Mouse (Mus musculus): Measurements from ENCODE around the gene Crcp. TPM values are rescaled to one million over a fixed set of nuclear protein-coding genes. Genes with fewer than 3 reads are reported as not detected.
A peak's percentile ranks its signal among the peaks of the same experiment; 100 is the strongest.
"Not testable (repeated sequence)": the region's sequence is repeated elsewhere in the genome, so short reads cannot be mapped to it uniquely, and the experiment has no call there.

Gene Crcp
- polyA plus RNA-seq, 1 experiment = 9.7 TPM

GRCm38 (mm10) chr5:130023067-130023766 lies 5.9 kb upstream of the Crcp start:
- no peaks in the 10 kb centered on the region for H3K27me3 ChIP-seq (ENCODE audit: control insufficient read depth, insufficient read depth, low read length)
- H3K27ac ChIP-seq (ENCODE audit: insufficient read depth, low read depth, low read length) = no peak overlapping the region
- H3K4me3 ChIP-seq (ENCODE audit: low read depth, low read length) = no peak overlapping the region
- peaks cover 2% of the 10 kb centered on the region; the same call in 1 of the 2 replicates for H3K36me3 ChIP-seq (ENCODE audit: control insufficient read depth, insufficient read depth, low read length)
- H3K4me1 ChIP-seq (ENCODE audit: control insufficient read depth, insufficient read depth, insufficient read length, low read length) = no peaks in the 10 kb centered on the region
- 33% methylated on average over 12 of the region's 12 CpGs for WGBS
- TF ChIP-seq CTCF (IDR thresholded peaks at IDR 0.05; ENCODE audit: extremely low read depth, insufficient read length, insufficient replicate concordance, low read depth, low read length) (no peak), POLR2A (IDR thresholded peaks at IDR 0.05; ENCODE audit: low read depth, low read length) (no peak)

DNA sequence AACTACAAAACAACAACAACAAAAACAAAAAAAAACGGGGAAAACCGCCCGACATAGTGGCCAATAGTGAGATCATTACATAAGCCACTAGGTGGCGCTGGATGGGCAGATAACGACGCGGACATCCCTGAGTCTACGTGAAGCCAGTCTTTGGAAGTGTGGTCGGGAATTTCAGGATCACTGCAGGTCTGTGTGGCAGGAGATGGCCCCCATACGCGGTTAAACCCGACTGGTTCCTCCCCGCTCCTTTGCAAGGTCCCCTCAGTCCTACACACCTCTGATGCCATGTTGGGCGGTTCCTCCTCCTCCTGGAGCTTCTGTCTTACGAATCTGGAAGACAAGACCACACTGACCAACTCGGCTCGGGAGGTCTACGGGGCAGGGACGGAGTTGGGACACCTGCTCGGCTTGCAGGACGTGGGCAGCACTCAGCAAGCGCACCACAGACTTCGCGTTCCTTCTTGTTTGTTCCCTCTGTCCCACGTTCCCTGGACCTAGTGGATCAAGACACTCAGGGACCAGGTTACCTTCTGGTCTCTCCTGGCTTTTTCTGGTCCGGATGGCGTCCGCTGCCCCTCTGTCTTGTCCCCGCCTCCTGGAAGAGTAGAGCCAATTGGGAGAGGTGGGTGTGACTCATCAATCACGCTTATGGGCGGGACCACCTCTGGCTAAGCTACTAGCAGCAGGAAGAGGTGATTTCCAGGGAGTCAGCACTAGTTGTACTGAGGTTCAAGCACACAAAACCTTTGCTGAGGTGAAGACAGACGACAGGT lies 5.1 kb upstream of the Crcp start:
- H3K27ac ChIP-seq (ENCODE audit: insufficient read depth, low read depth, low read length) = peak overlapping the region; percentile 69
- H3K27me3 ChIP-seq (ENCODE audit: control insufficient read depth, insufficient read depth, low read length) = no peaks in the 10 kb centered on the region
- WGBS = under 1% methylated on average over 32 of the region's 32 CpGs
- H3K4me3 ChIP-seq (ENCODE audit: low read depth, low read length) = peak overlapping the region; percentile 70
- no peaks in the 10 kb centered on the region for H3K4me1 ChIP-seq (ENCODE audit: control insufficient read depth, insufficient read depth, insufficient read length, low read length)
- H3K36me3 ChIP-seq (ENCODE audit: control insufficient read depth, insufficient read depth, low read length) = no peaks in the 10 kb centered on the region; the same call in 1 of the 2 replicates
- TF ChIP-seq CTCF (IDR thresholded peaks at IDR 0.05; ENCODE audit: extremely low read depth, insufficient read length, insufficient replicate concordance, low read depth, low read length) = peak; percentile 85; the same call in 1 of the 2 replicates
- TF ChIP-seq POLR2A (IDR thresholded peaks at IDR 0.05; ENCODE audit: low read depth, low read length) = peak; percentile 10; the same call in 1 of the 2 replicates

- Histone ChIP-seq H3K4me3 (ENCODE audit: low read depth, low read length) (no peak overlapping the region), H3K36me3 (ENCODE audit: control insufficient read depth, insufficient read depth, low read length) (no peaks in the 10 kb centered on the region), H3K27ac (ENCODE audit: insufficient read depth, low read depth, low read length) (no peak overlapping the region), H3K27me3 (ENCODE audit: control insufficient read depth, insufficient read depth, low read length) (no peaks in the 10 kb centered on the region), H3K4me1 (ENCODE audit: control insufficient read depth, insufficient read depth, insufficient read length, low read length) (no peaks in the 10 kb centered on the region; the same call in none of the 2 replicates)
- no peak for TF ChIP-seq CTCF (IDR thresholded peaks at IDR 0.05; ENCODE audit: extremely low read depth, insufficient read length, insufficient replicate concordance, low read depth, low read length)
- 46% methylated on average over 5 of the region's 5 CpGs for WGBS
Measured at GRCm38 (mm10) chr5:130027134-130027533, 2.0 kb upstream of the Crcp start.

DNA sequence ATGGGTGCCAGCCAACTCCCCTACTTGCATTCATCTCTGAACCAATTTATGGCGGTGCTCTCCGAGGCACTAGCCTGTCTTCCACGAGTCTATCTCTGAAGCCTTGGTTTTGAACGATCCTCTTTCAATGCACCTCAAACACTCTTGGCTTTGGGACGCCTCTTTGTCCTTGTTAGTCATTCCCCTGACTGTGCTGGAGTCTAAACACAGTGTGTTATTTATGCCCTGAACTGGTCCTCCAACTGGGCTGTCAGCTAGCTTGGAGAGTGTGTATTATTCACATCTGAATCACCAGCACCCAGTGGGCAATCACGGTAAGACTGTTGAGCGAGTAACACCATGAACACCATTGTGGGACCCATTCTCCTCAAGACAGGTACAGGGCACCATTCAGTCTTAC lies 1.4 kb upstream of the Crcp start:
- Histone ChIP-seq H3K4me3 (ENCODE audit: low read depth, low read length) (no peak overlapping the region), H3K36me3 (ENCODE audit: control insufficient read depth, insufficient read depth, low read length) (no peaks in the 10 kb centered on the region), H3K27me3 (ENCODE audit: control insufficient read depth, insufficient read depth, low read length) (no peaks in the 10 kb centered on the region), H3K4me1 (ENCODE audit: control insufficient read depth, insufficient read depth, insufficient read length, low read length) (no peaks in the 10 kb centered on the region; the same call in none of the 2 replicates), H3K27ac (ENCODE audit: insufficient read depth, low read depth, low read length) (no peak overlapping the region)
- no peak for TF ChIP-seq CTCF (IDR thresholded peaks at IDR 0.05; ENCODE audit: extremely low read depth, insufficient read length, insufficient replicate concordance, low read depth, low read length)
- TF ChIP-seq POLR2A (IDR thresholded peaks at IDR 0.05; ENCODE audit: low read depth, low read length) = no peak
- WGBS = 80% methylated on average over 7 of the region's 7 CpGs

DNA sequence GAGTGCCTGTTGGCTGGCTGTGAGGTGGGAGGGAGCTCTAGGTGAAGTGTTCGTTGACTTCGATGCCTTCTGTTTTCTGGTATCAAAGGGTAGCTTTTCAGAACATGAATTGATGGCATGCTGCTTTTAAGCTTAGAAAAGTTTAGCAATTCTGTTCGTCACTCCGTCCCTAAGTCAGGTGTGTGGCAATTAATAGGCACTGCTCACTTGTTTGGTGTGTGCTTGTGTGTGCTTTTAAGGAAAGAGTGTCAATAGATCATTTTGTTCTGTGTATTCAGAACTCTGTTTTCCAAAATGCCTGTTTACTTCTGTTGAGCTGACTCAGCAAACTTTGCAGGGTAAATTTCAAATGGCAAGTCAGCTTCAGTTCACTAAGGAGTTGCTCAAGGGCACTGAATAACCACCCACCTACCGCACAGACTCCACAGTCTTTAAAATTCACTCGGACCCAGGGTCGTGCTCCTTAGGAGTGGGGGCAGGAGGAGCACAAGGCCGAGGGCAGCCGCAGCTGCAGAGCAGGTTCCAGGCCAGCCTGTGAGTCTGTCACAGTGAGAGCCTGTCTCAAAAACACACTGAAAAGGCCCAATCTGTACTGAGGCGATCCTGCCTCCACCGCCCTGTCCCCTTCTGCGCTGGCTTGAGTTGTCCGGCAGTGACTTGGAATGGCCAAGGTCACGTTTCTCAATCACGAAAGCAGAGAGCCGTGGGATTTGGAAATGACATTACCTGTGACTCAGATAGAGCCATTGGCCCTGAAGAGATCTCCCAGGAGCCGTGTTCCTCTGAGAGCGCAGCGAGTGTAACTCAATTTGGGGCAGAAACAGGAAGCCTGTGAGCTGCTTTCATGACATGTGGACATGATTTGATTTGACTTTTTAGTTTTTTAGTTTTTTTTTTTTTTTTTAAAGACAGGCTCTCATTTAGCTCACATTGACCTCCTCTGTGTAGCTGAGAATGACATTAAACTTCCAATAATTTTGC lies 2.6 kb downstream of the Crcp start:
- TF ChIP-seq CTCF (IDR thresholded peaks at IDR 0.05; ENCODE audit: extremely low read depth, insufficient read length, insufficient replicate concordance, low read depth, low read length) = no peak
- no peak for TF ChIP-seq POLR2A (IDR thresholded peaks at IDR 0.05; ENCODE audit: low read depth, low read length)
- Histone ChIP-seq H3K27me3 (ENCODE audit: control insufficient read depth, insufficient read depth, low read length) (no peaks in the 10 kb centered on the region), H3K4me1 (ENCODE audit: control insufficient read depth, insufficient read depth, insufficient read length, low read length) (no peaks in the 10 kb centered on the region; the same call in none of the 2 replicates), H3K27ac (ENCODE audit: insufficient read depth, low read depth, low read length) (no peak overlapping the region), H3K4me3 (ENCODE audit: low read depth, low read length) (no peak overlapping the region), H3K36me3 (ENCODE audit: control insufficient read depth, insufficient read depth, low read length) (peaks cover 10% of the 10 kb centered on the region)
- WGBS = 92% methylated on average over 19 of the region's 19 CpGs

DNA sequence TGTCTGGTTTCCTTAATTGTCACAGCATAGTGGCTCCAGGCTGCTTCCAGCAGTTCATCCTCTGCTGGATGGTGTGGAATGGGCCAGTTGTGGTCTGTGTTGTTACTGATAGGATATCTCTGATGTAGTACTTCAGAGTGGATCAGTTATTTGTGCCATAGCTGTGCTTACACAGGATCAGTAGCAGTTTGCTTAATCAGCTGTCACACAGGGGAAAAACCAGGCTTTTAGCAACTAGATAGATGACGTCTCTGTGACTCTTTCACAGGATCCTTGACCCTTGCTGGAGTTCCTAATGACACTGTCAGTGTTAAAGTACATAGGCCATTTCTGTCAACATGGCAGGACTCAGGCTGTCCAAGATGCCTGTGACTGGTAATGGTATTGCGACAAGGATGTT lies 4.8 kb downstream of the Crcp start:
- Histone ChIP-seq H3K27ac (ENCODE audit: insufficient read depth, low read depth, low read length) (no peak overlapping the region), H3K36me3 (ENCODE audit: control insufficient read depth, insufficient read depth, low read length) (peaks cover 17% of the 10 kb centered on the region), H3K4me1 (ENCODE audit: control insufficient read depth, insufficient read depth, insufficient read length, low read length) (no peaks in the 10 kb centered on the region; the same call in none of the 2 replicates), H3K27me3 (ENCODE audit: control insufficient read depth, insufficient read depth, low read length) (no peaks in the 10 kb centered on the region), H3K4me3 (ENCODE audit: low read depth, low read length) (no peak overlapping the region)
- WGBS = 86% methylated on average over 2 of the region's 2 CpGs
- no peak for TF ChIP-seq POLR2A (IDR thresholded peaks at IDR 0.05; ENCODE audit: low read depth, low read length)
- TF ChIP-seq CTCF (IDR thresholded peaks at IDR 0.05; ENCODE audit: extremely low read depth, insufficient read length, insufficient replicate concordance, low read depth, low read length) = no peak

GRCm38 (mm10) chr5:130036300-130036699 lies 7.2 kb downstream of the Crcp start:
- peaks cover 29% of the 10 kb centered on the region for H3K36me3 ChIP-seq (ENCODE audit: control insufficient read depth, insufficient read depth, low read length)
- H3K4me3 ChIP-seq (ENCODE audit: low read depth, low read length); H3K4me1 ChIP-seq (ENCODE audit: control insufficient read depth, insufficient read depth, insufficient read length, low read length); H3K27ac ChIP-seq (ENCODE audit: insufficient read depth, low read depth, low read length); H3K27me3 ChIP-seq (ENCODE audit: control insufficient read depth, insufficient read depth, low read length): not testable (repeated sequence)
- WGBS = 67% methylated on average over 2 of the region's 2 CpGs
